Mouse (Mus musculus) cerebellum, adult 2 months (tissue): Measurements from ENCODE around the gene Sdsl.

Experiments used
- CTCF ChIP-seq: fragments of 200-500 bp; IDR thresholded peaks from 2 replicates; pipeline ENCODE4 v1.5.1; 2011; ENCODE audit warnings: low read depth, mild to moderate bottlenecking, control low read depth, low read length, moderate library complexity, borderline replicate concordance; ENCODE audit not compliant: insufficient read depth
- POLR2A ChIP-seq: fragments of 200-500 bp; IDR thresholded peaks from 2 replicates; pipeline ENCODE4 v1.6.1; 2011; ENCODE audit warnings: low read length, control low read depth, borderline replicate concordance; ENCODE audit not compliant: insufficient read depth

DNA sequence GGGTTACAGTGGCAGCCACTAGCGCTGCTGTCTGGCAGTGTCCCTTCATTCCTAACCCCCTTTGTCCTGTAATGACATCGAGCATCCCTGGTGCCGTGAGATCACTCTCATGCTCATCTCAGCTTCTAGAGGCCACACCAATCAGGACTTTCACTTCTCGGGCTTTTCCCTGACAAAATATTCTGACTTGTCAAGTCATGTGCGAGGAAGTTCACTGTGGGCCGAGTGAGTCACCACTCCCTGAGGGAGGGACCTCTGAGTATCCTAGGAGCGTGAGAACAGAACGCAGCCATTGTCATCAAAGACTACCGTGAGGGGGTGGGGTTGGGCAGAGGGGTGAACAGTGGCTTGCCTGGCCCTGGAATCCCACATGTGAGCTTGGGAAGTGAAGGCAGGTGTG, 44.9 kb upstream of the Sdsl start:
- TF ChIP-seq CTCF (no peak), POLR2A (no peak)
